Mouse (Mus musculus) ES-Bruce4 (cell line): ENCODE results near the gene Scgb1c1.

Experiments used
- CTCF ChIP-seq: IDR thresholded peaks from one replicate; pipeline ENCODE4 v1.8.1; 2011; ENCODE audit warnings: low read depth, low read length
- POLR2A ChIP-seq: IDR thresholded peaks from one replicate; pipeline ENCODE4 v1.8.1; 2011; ENCODE audit warnings: low read length; ENCODE audit not compliant: insufficient read depth

- TF ChIP-seq CTCF = no peak
- no peak for TF ChIP-seq POLR2A
Measured at GRCm38 (mm10) chr7:140864761-140865160, 19.4 kb downstream of the Scgb1c1 start.
